Mouse (Mus musculus): Measurements from ENCODE around the gene Gm2030.
"Not testable (repeated sequence)": the region's sequence is repeated elsewhere in the genome, so short reads cannot be mapped to it uniquely, and the experiment has no call there.

Gm2030 gene

GRCm38 (mm10) chrX:26309944-26310343, at the start of gene Gm2030:
Gene Gm2030 (minus strand): TSS chrX:26310044.
- not testable (repeated sequence) for DNase-seq
